Mouse (Mus musculus) layer of hippocampus, adult 9-10 months (tissue): ENCODE results near the gene Zmat5.

Experiments
- DNase-seq: peaks from one replicate; pipeline ENCODE4 v3.0.0; 2022; ENCODE audit warnings: low spot score

Zmat5 gene

DNA sequence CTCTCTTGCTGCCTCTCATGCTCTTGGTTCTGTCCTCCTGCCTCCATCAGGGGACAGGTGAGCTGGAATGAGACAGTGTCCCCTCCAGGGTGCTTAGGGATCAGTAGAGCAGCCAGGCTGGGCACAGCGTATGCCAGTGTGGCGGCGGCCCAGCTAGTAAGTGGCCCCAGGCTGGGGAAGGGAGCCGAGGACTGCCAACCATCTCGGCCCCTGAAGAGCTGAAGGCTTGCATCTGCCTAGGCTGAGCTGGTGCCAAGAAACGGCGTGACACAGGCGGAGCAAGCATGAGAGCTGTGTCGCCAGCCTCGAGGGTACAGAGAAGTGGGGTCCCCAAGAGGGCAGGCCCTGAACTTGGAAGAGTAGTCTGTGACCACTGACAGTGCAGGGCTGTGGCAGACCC, 33.2 kb downstream of the Zmat5 start:
- DNase-seq = no peak

DNA sequence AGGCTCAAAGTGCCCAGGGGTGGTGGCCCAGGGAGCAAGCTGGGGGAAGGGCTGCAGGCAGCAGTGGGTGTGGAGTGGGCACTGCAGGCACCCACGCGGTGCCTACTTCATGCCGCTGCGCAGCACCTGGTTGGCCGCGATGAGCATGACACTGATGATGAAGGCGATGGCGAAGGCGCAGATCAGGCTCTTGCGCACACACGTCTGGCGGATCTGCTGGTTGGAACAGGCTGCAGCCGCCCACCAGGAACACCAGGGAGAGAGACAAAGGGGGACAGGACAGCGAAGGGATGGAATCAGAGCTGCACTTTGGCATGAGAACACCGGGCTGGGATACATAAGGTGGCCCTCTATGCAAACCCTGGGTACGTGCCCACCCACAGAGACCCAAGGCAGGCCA, 34.2 kb downstream of the Zmat5 start:
- DNase-seq = no peak

- DNase-seq = no peak
Observed at GRCm38 (mm10) chr11:4740785-4741184, 36.3 kb downstream of the Zmat5 start.

- no peak for DNase-seq
Observed at GRCm38 (mm10) chr11:4744691-4745090, 40.2 kb downstream of the Zmat5 start.

DNA sequence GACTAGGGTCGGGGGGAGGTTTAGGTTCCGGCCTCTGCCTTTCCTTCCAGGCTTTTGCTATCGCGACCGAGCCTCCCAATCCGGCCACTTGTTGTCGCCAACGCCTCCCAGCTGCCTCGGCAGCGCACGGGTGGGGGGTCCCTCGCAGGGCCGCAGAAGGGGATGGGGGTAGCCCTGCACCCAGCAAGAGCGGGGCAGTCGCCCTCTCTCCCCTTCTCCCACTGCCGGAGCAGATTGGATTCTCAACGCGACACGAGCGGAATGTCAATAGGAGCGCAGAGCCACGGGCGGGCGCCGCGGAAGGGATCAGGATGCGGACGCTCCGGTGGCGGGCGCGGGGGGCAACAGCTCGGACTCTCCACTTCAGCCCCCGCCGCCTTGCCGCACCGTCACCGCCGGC, 41.5 kb downstream of the Zmat5 start:
- DNase-seq = no peak

DNA sequence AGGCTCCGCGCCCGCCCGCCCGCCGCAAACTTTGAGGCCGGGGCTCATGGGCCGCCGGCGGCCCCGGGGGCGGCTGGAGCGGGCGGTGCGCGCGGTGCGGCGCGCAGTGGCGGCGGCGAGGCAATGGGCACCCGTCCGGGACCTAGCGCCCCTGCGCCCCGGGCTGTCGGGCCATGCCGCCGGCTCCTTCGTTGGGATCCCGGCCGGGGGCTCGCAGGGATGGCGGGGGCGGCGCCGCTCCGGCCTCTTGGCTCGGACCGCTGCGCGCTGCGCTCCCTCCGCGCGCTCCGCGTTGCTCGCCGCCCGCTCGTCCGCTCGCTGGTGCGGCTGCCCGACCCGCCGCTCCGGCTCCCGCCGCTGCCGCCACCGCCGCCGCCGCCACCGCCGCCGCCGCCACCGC, 42.3 kb downstream of the Zmat5 start, which contains the start of gene Cabp7:
Gene Cabp7, minus strand, starts transcription at position 46 of the 400 bp plus-strand sequence.
- no peak for DNase-seq

- no peak for DNase-seq
Observed at GRCm38 (mm10) chr11:4747285-4747684, 42.8 kb downstream of the Zmat5 start.

- no peak for DNase-seq
Observed at GRCm38 (mm10) chr11:4750263-4750662, 45.8 kb downstream of the Zmat5 start.

DNA sequence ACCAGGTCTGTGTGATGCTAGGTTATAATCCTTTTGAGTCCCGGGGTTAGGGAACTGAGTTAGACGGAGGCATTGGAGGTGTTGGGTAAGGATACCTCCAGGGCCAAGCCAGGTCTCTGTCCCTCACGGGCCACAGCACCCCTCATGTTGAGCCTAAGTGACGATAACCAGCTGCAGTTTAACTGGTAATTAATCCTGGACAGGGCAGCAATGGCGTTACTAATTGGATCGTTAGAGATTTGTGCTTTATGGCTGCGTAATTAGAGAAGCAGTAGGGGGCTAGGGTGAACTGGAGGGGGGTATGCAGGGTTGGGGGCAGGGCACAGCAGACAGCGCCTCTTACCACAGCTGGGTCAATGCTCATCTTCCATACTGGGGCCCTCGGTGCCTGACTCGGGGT, 48.4 kb downstream of the Zmat5 start:
- DNase-seq = no peak

DNA sequence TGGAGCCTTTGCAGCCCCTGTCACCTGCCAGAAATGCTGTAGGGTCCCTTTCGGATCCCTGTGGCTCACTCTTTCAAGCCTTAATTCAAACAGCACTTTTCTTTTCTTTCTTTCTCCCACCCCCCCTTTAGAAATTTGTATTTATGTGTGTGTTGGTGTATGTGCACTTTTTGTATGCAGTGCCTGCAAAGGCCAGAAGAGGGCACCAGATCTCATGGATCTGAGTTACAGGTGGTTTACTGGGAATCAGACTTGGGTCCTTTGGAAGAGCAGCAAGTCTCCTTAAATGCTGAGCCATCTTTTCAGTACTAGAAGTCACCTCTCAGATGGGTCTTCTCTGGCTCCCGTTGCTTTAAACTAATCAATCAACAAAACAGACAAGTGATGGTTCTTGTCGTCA, 49.6 kb downstream of the Zmat5 start:
- no peak for DNase-seq

DNA sequence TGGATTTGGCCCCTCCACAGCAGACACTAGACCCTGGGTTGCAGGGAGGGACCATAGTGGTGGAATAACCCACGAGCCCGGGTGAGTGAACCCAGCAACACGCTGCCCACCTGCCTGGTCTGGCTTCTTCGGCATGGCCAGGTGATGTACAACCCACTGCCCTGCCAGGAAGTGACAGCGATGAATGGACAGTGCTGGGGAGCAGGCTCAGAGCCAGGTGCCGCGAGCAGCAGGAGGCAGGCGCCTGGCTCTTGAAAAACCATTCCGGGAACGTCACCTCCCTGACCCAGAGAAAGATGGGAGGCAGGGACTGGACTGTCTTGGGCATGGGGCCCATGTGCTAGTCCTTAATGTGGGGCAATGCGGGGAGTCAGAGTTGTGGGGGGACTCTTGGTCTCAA, 50.4 kb downstream of the Zmat5 start:
- no peak for DNase-seq

DNA sequence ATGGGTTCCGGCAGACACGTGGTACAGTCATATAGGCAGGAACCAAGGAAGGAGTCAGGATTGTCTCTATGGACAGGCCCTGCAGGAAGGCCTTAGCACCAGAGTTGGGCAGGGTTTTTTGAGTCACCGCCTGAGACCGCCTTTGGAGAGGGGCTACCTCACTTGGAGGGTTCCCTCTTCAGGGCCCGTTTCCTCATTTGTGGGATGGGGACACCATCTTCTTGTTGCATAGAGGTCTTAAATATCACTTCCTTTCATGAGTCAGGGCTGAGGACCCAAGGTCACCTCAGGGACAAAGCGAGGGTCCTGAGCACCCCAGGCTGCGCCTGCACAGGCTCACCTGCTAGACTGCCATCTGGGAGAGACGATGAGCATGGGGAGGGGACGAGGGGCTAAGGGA, 52.0 kb downstream of the Zmat5 start:
- DNase-seq = no peak

DNA sequence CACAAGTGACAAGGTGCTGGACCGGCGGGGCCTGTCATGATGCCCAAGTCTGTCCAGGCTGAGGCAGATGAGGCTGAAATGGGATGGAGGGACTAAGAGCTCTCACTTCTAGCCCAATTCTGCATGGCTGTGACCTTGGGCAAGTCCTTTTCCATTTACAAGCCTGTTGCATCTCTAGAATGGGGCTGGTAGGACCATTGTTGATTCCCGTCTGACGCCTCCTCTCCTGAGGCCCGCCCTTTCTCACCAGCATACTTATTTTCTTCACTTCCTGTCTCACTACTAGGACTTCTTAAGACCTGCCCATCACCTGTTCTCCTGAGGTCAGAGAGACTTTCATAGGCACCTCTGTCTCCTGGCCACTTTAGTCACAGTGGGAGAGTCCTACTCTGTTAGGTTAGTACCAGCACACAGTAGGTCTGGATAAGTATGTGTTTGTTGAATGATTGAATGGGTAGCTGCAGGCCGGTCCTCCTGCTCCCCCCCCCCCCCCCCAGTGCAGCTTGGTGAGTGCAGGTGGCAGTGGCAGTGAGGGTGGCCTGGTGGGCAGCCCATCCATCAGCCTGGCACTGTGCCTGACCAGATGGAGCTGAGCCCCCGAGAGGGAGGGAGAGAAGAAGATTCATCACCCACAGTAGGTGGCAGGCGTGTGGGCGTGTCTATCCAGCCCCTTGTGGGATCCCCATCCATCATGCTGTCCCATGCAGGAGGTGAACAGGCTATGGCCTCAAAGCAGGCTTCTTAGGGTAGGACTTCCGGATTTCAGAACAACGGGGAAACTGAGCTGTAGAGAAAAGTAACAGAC, 52.7 kb downstream of the Zmat5 start:
- no peak for DNase-seq

- no peak for DNase-seq
Observed at GRCm38 (mm10) chr11:4757789-4758158, 53.3 kb downstream of the Zmat5 start.

- DNase-seq = no peak
Observed at GRCm38 (mm10) chr11:4760438-4760837, 56.0 kb downstream of the Zmat5 start.

DNA sequence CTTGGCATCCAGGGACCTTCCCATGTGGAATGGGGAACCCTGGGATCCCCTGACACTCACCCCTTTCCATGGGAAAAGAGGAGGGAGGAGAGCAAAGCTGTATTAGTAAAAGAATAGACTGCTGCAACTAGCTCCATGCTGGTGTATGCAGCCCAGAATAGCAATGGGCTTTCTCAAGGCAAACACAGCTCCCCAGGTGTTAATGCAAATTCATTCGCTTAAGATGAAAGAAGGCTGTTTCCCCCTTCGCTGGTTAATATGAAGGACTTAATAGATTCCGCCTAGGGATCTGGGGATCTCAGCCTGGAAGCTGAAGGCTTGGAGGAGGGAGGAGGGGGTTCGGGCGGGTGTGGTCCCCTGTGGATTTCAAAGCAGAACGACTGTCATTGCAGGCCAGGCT, 57.5 kb downstream of the Zmat5 start:
- no peak for DNase-seq

- DNase-seq = no peak
Observed at GRCm38 (mm10) chr11:4762511-4762910, 58.0 kb downstream of the Zmat5 start.

DNA sequence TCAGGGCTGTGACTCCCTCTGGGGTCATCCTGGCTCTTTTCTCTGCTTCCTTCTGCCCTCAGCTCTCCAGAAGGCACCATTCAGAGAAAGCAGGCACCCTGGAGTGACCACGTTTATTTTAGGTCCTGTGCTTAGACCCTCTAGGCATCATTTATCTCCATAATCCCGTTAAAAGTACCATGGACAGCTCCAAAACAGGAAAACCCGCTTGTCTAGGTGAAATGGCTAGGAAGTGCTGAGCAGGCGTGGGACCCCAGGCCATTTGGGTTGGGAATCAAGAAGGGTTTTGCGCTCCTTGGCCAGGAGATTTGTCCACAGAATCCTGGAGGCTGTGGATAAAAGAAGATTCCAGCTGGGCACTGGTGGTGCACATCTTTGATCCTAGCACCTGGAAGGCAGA, 59.2 kb downstream of the Zmat5 start:
- DNase-seq = no peak

DNA sequence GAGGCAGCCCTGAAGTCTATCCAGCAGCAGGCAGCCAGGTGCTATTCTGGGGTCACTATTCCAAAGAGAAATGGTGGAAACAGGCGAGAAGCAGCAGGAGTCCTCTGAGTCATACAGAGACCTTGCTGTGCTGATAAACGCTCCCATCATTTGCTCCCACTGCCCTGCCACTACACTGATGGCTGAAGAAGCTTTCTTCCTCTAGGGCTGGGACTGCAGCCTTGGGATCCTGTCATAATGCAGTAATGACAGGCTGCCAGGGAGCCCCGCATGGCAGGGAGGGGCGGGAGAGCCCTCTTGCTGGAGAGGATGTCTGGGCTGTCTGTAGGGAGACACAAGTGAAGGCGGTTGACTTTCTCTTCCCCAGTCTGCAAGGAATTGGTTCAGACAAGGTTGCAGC, 60.0 kb downstream of the Zmat5 start:
- no peak for DNase-seq

- DNase-seq = no peak
Observed at GRCm38 (mm10) chr11:4768399-4768798, 63.9 kb downstream of the Zmat5 start.

GRCm38 (mm10) chr11:4769293-4769692, 64.8 kb downstream of the Zmat5 start:
- DNase-seq = no peak

DNA sequence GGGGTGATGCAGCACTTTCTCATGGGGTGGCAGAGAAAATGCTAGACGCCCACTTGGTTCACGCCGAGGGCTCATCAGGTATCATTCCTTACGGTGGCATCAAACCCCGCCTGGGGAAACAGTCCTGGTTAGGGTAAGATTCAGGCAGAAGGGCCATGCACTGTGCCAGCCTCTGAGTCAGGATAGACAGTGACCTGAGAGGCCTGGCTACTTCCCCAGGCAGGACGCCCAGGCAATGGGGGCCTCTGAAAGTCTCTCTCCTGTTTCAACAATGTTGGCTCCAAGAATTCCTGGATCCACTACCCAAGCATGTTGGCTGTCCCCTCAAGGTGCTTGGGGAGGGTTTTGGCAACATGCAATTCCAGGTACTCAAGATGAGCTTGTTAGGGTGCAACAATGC, 65.4 kb downstream of the Zmat5 start:
- DNase-seq = no peak

DNA sequence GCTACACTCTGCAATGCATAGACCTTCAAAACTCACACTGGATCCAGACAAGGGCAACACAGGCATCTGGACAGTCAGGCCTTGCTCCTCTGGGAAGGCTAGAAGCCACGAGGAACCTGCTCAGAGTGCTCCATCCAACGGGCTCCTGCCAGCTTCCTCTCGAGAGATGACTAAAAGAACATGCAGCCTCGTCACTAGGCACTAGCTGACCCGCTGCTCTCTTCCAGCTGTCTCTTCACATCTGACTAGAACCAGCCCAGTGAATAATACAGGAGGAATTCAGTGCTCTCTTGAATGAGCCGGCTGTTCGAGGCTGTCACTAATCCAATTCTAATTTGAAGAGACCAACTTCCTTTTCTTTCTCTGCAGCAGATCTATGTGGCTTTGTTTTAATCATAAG, 67.3 kb downstream of the Zmat5 start:
- DNase-seq = no peak

GRCm38 (mm10) chr11:4772925-4773324, 68.4 kb downstream of the Zmat5 start:
- DNase-seq = no peak
